Mouse (Mus musculus): ENCODE data around the gene Glt8d1.
A peak's percentile ranks its signal among the peaks of the same experiment; 100 is the strongest.

The Glt8d1 gene

DNA sequence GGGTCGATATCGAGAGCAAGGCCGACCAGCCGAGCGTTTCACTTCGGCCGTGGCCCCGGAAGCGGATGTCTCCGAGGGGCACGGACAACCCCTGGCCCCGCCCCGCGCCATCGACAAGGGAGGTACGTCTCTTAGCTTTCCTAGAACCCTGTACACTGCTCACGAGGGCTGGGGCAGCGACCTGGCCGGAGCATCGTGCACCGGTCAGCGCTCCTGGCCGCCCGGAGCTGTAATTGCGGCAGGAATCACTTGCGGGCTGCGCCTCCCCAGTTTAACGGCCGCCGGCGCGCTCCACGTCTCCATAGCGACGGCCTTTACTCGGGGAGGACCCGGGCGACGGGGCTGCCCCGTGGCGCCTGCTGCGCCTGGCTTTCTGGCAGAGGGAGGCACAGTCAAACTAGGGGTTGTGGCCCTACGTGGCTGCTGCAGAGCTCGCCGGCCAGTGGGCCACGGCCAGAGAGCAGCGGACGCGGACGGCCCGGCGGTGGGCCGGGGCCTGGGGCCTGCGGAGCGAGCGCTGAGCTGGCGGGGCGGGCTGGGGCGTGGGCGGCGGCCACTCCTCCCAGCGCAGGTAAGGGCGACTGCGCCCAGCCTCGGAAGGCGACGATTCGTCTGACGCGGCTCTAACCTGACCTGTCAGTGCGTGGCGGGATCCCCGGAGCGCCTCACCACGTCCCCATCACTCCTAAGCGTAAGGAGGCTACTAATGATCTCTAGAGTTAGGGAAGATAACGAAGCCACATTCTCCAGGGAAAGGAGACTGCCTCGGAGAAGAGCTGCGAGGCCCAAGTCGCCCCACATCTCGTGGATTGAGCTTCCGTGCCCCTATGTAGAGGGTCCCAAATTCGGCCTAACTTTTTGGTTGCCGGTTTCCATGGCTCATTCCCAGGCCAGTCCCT, at the start of gene Glt8d1, which contains the start of gene Spcs1:
Gene Glt8d1, plus strand, starts transcription at position 94 of the 899 bp plus-strand sequence.
Gene Spcs1, minus strand, starts transcription at position 366 of the 899 bp plus-strand sequence.
- peak; percentile 91 to 97 for DNase-seq (ENCODE audit: low spot score in 2 of 2)

DNA sequence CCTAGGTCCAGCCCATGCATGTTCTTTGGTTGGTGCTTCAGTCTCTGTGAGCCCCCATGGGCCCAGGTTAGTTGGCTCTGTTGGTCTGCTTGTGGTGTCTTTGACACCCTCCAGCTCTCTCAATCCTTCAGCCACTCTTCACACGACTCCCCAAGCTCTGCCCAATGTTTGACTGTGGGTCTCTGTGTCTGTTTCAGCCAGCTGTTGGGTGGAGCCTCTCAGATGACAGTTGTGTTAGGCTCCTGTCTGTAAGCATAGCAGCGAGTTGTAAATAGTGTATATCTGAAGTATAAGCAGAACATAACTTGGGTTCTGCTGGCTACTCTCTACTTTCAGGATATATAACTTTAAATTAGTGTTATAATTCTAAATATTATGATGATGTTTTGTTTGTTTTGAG, 42.7 kb upstream of the Glt8d1 start:
- DNase-seq (ENCODE audit: low spot score in 2 of 2): peak; percentile 12 to 17

GRCm38 (mm10) chr14:30959031-30959430, 42.2 kb upstream of the Glt8d1 start:
- peak in 1 of 2 experiments; percentile 25 for DNase-seq (ENCODE audit: low spot score in 2 of 2)

- no peak for DNase-seq (ENCODE audit: low spot score in 2 of 2)
Measured at GRCm38 (mm10) chr14:30960366-30960765, 40.8 kb upstream of the Glt8d1 start.

DNA sequence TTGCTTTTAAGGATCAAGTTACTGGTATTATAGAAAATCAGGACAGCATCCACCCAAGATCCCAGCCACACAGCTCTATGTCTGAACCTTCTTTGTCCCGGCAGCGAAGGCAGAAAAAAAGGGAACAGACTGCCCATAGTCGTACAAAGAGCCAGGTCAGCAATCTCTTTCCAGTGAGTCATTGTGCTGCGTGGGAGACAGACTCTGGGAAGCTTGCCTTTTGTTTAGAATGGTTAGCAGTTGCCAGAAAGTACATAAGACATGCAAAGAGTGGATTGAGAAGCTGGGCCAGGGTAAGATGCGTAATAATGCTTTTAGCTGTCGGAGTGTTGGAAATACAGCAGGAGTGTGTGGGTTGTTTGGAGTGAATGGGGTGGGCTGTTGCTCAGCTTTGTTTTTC, 27.0 kb upstream of the Glt8d1 start:
- DNase-seq (ENCODE audit: low spot score in 2 of 2): no peak

- DNase-seq (ENCODE audit: low spot score in 2 of 2): no peak
Measured at GRCm38 (mm10) chr14:30976222-30976621, 25.0 kb upstream of the Glt8d1 start.

GRCm38 (mm10) chr14:30996417-30996816, 4.8 kb upstream of the Glt8d1 start:
- no peak for DNase-seq (ENCODE audit: low spot score in 2 of 2)

GRCm38 (mm10) chr14:31000356-31000755, 844 bp upstream of the Glt8d1 start:
- DNase-seq (ENCODE audit: low spot score in 2 of 2): no peak

DNA sequence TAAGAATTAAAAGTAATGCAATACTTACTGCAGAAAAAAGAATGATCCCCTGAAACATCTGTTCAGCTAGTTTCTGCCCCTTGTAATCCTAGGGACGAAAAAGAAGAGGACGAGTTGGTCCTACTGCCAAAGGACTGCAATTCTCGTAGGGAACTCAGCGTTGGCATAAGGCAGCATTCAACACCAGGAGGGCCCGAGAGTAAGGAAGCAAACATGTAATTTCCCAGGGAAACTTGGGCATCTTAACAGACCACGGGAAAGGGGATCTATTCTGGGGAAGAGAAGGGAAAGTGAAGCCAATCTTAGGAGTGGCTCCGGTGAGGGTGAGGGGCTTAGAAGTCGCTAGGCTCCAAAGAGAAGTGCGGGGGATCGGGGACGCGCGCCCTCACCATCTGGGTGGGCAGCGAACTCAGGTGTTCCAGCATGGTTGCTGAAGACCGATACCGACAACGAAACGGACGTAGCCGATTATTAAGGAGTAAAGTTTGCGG, 339 bp upstream of the Glt8d1 start:
- DNase-seq (ENCODE audit: low spot score in 2 of 2): no peak

GRCm38 (mm10) chr14:31004527-31004926, 3.3 kb downstream of the Glt8d1 start:
- no peak for DNase-seq (ENCODE audit: low spot score in 2 of 2)

- DNase-seq (ENCODE audit: low spot score in 2 of 2): peak in 1 of 2 experiments; percentile 18
Measured at GRCm38 (mm10) chr14:31006779-31007178, 5.6 kb downstream of the Glt8d1 start.

DNA sequence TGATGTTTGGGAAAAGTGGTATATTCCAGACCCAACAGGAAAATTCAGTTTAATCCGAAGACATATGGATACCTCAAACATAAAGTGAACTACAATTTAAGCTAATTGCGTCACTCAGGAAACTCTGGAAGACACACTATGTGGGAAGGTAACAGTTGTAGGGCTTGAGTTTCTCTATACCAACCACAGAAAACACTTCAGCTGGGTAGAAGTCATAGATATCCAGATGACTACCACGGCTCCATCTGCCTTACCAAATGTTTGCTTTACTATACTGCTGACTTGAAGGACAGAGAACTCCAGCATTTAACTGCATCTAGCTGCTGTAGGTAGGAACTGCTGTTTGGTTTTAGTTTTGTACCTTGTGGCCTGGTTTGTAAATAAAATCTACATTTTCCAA, 10.4 kb downstream of the Glt8d1 start:
- DNase-seq (ENCODE audit: low spot score in 2 of 2): no peak

- DNase-seq (ENCODE audit: low spot score in 2 of 2): no peak
Measured at GRCm38 (mm10) chr14:31013928-31014327, 12.7 kb downstream of the Glt8d1 start.

DNA sequence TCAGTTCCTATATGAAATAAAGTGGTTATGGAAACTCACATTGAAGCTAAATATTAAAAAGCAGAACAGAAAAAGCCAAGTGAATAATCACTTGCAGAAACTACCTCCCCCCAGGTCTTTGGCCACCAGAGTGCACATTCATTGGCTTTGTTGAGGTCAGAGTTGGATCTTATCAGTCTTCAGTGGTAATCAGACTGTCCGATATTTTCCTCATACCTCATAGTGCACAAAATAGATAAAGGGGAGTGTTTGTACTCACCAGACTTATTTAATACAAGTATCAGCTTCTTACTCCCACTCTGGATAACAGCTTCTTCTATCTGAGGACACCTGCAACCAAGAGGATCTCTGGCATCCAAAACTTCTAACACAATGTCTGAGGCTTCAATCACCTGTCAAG, 14.9 kb downstream of the Glt8d1 start:
- no peak for DNase-seq (ENCODE audit: low spot score in 2 of 2)

DNA sequence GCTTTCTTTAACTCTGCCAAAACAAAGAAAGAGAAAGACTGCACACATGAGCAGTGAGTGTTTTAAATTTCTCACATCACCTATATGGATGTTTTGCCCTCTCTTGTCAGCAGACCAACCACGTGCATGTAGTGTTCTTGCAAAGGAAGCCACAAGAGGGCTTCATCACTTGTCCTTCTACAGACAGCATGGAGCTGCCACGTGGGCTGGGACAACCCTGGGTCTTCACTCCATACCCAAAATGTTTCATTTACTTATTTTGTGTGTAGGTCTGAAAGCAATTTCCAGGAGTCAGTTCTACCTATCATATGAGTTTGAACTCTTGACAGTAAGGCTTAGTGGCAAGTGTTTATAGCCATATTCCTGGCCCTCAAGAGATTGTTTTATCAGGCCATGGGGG, 16.7 kb downstream of the Glt8d1 start:
- peak in 1 of 2 experiments; percentile 51 for DNase-seq (ENCODE audit: low spot score in 2 of 2)

DNA sequence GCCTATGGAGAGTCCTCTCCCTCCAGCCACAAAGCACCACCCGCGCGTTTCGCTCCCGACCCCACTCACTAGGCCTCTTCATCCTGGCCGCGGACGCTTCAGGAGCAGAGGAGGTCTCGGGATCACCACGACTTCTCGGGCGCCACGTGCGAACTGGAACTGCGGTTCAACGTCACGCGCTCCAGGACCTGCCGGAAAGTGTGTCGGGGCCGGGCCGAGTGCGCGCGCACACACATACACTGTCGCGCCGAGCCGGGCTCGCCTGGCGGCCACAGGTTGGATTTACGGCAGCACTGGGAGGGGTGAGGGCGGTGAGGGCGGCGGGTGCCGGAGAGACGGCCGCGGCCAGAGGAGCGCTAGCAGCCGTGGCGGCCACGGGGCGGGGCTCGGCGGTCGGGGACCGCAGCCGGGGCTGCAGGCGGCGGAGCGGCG, 17.7 kb downstream of the Glt8d1 start, which contains the start of the genes Pbrm1 and Gnl3:
Gene Pbrm1, plus strand, starts transcription at position 279 of the 432 bp plus-strand sequence.
Gene Gnl3, minus strand, starts transcription at position 293 of the 432 bp plus-strand sequence.
- DNase-seq (ENCODE audit: low spot score in 2 of 2): peak; percentile 95 to 98

DNA sequence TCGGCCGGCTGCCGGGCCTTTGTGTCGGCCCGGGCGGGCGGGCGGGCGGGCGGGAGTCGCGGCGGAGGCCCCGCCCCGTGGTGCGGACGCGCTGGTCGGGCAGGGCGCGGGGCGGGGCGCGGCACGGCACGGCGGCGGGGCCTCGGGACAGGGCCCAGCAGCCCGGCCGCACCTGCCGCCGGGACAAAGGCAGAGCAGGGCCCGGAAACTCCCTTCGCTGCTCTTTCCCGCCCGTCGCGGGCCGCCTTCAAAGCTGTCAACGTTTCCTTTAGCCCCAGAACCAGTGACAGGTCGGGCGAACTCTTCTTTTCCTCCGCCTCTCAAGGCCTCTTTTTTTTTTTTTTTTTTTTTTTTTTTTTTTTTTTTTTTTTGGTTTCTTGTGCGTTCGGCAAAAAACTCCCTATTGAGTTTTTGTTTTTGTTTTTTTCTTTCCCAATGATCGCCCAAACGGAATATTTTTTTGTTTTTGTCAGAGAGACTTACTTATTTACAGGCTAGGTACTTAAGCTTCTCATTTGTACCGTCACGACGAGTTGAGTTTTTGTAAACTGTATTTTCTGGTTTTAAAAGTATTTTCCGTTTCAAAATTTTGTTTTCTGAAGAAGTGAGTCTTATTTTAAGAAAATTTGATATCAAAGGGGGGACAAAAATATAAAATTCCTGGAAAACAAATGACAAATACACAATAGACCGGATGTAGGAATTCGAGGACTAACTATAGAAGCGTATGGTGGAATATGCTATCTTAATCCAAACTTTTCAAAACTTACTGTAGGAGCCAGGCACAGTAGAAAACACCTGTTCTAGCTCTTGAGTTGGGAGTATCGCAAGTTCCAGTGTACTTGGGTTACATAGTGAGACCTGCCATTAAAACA, 18.4 kb downstream of the Glt8d1 start:
- peak in 1 of 2 experiments; percentile 89 for DNase-seq (ENCODE audit: low spot score in 2 of 2)

DNA sequence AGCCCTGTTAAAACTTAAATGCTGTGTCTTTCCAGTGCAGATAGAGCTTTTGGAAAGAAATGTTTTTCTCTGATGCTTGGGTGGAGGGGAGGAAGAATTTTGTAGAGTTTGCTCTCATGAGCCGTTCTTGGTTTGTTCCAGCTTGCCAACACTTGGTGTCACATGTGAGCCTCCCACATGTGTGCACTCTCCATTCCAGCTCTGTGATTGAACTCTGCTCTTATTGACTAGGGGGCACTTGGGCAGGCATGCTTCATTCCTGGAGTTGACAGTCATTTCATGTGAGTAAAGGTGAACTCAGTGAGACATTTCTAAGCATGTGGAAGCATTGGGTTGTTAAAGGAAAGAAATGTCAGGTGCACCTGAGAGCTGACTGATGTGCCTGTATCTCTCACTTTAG, 21.4 kb downstream of the Glt8d1 start:
- DNase-seq (ENCODE audit: low spot score in 2 of 2): no peak

DNA sequence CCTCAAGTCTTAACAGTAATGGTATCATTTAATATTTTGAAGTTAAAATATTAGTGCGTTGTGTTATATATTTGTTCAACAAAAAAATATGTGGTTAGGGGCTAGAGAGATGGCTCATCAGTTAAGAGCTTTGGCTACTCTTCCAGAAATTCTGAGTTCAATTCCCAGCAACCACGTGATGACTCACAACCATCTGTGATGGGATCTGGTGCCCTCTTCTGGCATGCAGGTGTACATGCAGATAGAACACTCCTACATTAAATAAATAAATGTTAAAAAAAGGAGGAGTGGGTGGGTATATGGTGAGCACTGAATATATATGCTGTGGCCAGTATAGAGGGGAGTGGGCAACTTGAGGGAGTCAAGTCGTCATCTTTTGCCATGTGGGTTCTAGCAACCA, 24.6 kb downstream of the Glt8d1 start:
- peak in 1 of 2 experiments; percentile 46 for DNase-seq (ENCODE audit: low spot score in 2 of 2)

GRCm38 (mm10) chr14:31045296-31045695, 44.1 kb downstream of the Glt8d1 start:
- no peak for DNase-seq (ENCODE audit: low spot score in 2 of 2)

DNA sequence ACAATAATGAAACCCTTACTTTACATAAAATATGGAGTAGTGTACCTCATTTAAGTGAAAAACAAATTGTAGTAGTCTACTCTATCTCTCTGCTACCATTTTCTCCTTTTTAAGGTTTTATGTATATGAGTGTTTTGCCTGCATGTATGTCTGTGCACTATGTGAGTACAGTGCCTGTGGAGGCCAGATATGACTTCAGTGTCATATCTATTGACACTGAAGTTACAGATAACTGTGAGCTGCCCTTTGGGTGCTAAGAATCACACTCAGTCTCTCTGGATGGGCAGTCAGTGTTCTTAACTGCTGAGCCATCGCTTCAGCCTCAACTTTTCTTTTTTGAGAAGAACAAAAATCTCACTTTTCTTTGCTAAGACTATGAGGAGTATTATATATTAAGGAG, 44.6 kb downstream of the Glt8d1 start:
- DNase-seq (ENCODE audit: low spot score in 2 of 2): peak in 1 of 2 experiments; percentile 27

All from spleen, postnatal 10 days (tissue).